Mouse (Mus musculus): ENCODE data around the gene Lyrm7. TPM values are rescaled to one million over a fixed set of nuclear protein-coding genes. Genes with fewer than 3 reads are reported as not detected.

The Lyrm7 gene
- polyA plus RNA-seq, 2 experiments: 8.2 to 10.8 TPM

GRCm38 (mm10) chr11:54871831-54872537 is 11.3 kb upstream of the Lyrm7 start:
- no peaks in the 10 kb centered on the region for H3K9me3 ChIP-seq (ENCODE audit: control insufficient read depth, low read length)
- no peak for TF ChIP-seq POLR2A (IDR thresholded peaks at IDR 0.05; ENCODE audit: borderline replicate concordance, extremely low read depth, insufficient read depth, insufficient read length)
- WGBS: 78% methylated on average over 7 of the region's 7 CpGs
- H3K4me3 ChIP-seq (replicated peaks; ENCODE audit: low read length): no peak overlapping the region
- peaks cover 12% of the 10 kb centered on the region for H3K4me1 ChIP-seq (ENCODE audit: control insufficient read depth, insufficient read depth, low read length)
- H3K27me3 ChIP-seq (ENCODE audit: control insufficient read depth, insufficient read depth, low read length): no peaks in the 10 kb centered on the region
- H3K9ac ChIP-seq (ENCODE audit: low read depth, low read length, severe bottlenecking): no peak overlapping the region
- ATAC-seq (ENCODE audit: low FRiP score, low read depth): no peak
- peaks cover 51% of the 10 kb centered on the region for H3K36me3 ChIP-seq (ENCODE audit: control insufficient read depth, insufficient read depth, low read length)
- H3K27ac ChIP-seq (replicated peaks; ENCODE audit: low read depth, low read length): no peak overlapping the region
- H3K4me2 ChIP-seq (replicated peaks; ENCODE audit: low read depth, low read length, severe bottlenecking): no peak overlapping the region
- DNase-seq (ENCODE audit: low spot score): no peak

DNA sequence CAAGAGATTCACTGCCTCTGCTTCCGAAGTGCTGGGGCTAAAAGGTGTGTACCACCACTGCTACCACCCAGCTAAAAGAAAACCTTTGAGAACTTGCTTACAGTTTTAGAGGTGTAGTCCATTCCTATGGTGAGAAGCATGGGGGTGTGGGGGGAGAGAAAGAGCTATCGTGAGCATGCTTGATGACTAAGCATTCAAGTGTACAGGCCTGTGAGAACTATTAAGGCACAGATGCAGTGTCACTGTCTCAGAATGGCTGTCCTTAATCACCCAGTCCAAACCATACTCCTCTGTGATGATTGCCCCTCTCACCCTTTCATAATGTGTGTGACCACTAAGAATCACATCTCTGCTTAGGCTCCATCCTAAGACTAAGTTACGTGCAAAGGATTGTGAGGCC is 8.6 kb upstream of the Lyrm7 start:
- WGBS: 81% methylated on average over 3 of the region's 3 CpGs
- TF ChIP-seq POLR2A (IDR thresholded peaks at IDR 0.05; ENCODE audit: borderline replicate concordance, extremely low read depth, insufficient read depth, insufficient read length): no peak
- H3K36me3 ChIP-seq (ENCODE audit: control insufficient read depth, insufficient read depth, low read length): peaks cover 49% of the 10 kb centered on the region

DNA sequence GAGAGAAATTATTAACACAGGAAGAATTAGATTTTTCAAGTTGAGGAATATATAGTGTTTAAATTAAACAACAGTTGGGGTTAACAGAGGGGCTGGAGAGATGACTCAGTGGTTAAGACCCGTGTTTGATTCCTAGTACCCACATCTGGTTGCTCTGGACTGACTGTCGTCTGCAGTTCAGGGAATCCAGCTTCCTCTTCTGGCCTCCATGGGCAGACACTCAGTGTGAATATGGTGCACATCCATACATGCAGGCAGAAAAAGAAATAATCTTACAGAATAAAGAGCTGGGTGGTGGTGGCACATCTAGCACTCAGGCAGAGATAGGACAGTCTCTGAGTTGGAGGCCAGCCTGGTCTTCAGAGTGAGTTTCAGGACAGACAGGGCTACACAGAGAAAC is 7.7 kb upstream of the Lyrm7 start:
- H3K4me3 ChIP-seq (replicated peaks; ENCODE audit: low read length): no peak overlapping the region
- H3K27ac ChIP-seq (replicated peaks; ENCODE audit: low read depth, low read length): no peak overlapping the region
- 76% methylated on average over 2 of the region's 2 CpGs for WGBS
- peaks cover 41% of the 10 kb centered on the region for H3K36me3 ChIP-seq (ENCODE audit: control insufficient read depth, insufficient read depth, low read length)
- peaks cover 16% of the 10 kb centered on the region for H3K4me1 ChIP-seq (ENCODE audit: control insufficient read depth, insufficient read depth, low read length)
- ATAC-seq (ENCODE audit: low FRiP score, low read depth): no peak
- no peak overlapping the region for H3K9ac ChIP-seq (ENCODE audit: low read depth, low read length, severe bottlenecking)
- no peak for DNase-seq (ENCODE audit: low spot score)
- H3K9me3 ChIP-seq (ENCODE audit: control insufficient read depth, low read length): no peaks in the 10 kb centered on the region
- H3K4me2 ChIP-seq (replicated peaks; ENCODE audit: low read depth, low read length, severe bottlenecking): no peak overlapping the region
- H3K27me3 ChIP-seq (ENCODE audit: control insufficient read depth, insufficient read depth, low read length): no peaks in the 10 kb centered on the region
- TF ChIP-seq POLR2A (IDR thresholded peaks at IDR 0.05; ENCODE audit: borderline replicate concordance, extremely low read depth, insufficient read depth, insufficient read length): no peak

More for the DNA sequence above, 8.6 kb upstream of the Lyrm7 start:
- Histone ChIP-seq H3K4me3 (replicated peaks; ENCODE audit: low read length) (no peak overlapping the region), H3K4me1 (ENCODE audit: control insufficient read depth, insufficient read depth, low read length) (peaks cover 16% of the 10 kb centered on the region), H3K27me3 (ENCODE audit: control insufficient read depth, insufficient read depth, low read length) (no peaks in the 10 kb centered on the region), H3K9me3 (ENCODE audit: control insufficient read depth, low read length) (no peaks in the 10 kb centered on the region), H3K27ac (replicated peaks; ENCODE audit: low read depth, low read length) (no peak overlapping the region), H3K4me2 (replicated peaks; ENCODE audit: low read depth, low read length, severe bottlenecking) (no peak overlapping the region), H3K9ac (ENCODE audit: low read depth, low read length, severe bottlenecking) (no peak overlapping the region)
- ATAC-seq (ENCODE audit: low FRiP score, low read depth) (no peak), DNase-seq (ENCODE audit: low spot score) (no peak)

- no peak for TF ChIP-seq POLR2A (IDR thresholded peaks at IDR 0.05; ENCODE audit: borderline replicate concordance, extremely low read depth, insufficient read depth, insufficient read length)
- Histone ChIP-seq H3K9ac (ENCODE audit: low read depth, low read length, severe bottlenecking) (no peak overlapping the region), H3K27ac (replicated peaks; ENCODE audit: low read depth, low read length) (no peak overlapping the region), H3K4me3 (replicated peaks; ENCODE audit: low read length) (peak overlapping the region; percentile 92; the same call in 1 of the 2 replicates), H3K4me2 (replicated peaks; ENCODE audit: low read depth, low read length, severe bottlenecking) (peak overlapping the region; percentile 54; the same call in 1 of the 2 replicates), H3K4me1 (ENCODE audit: control insufficient read depth, insufficient read depth, low read length) (peaks cover 16% of the 10 kb centered on the region), H3K9me3 (ENCODE audit: control insufficient read depth, low read length) (no peaks in the 10 kb centered on the region), H3K36me3 (ENCODE audit: control insufficient read depth, insufficient read depth, low read length) (peaks cover 37% of the 10 kb centered on the region), H3K27me3 (ENCODE audit: control insufficient read depth, insufficient read depth, low read length) (no peaks in the 10 kb centered on the region)
- 83% methylated on average over 3 of the region's 3 CpGs for WGBS
- ATAC-seq (ENCODE audit: low FRiP score, low read depth) (no peak), DNase-seq (ENCODE audit: low spot score) (no peak)
These were observed 7.3 kb upstream of the Lyrm7 start for GRCm38 (mm10) chr11:54867903-54868434.

GRCm38 (mm10) chr11:54867049-54867385 is 6.3 kb upstream of the Lyrm7 start:
- H3K27me3 ChIP-seq (ENCODE audit: control insufficient read depth, insufficient read depth, low read length): no peaks in the 10 kb centered on the region
- no peak; the same call in 1 of the 2 replicates for ATAC-seq (ENCODE audit: low FRiP score, low read depth)
- H3K27ac ChIP-seq (replicated peaks; ENCODE audit: low read depth, low read length): peak overlapping the region; percentile 89
- no peaks in the 10 kb centered on the region for H3K9me3 ChIP-seq (ENCODE audit: control insufficient read depth, low read length)
- H3K9ac ChIP-seq (ENCODE audit: low read depth, low read length, severe bottlenecking): peak overlapping the region; percentile 98
- H3K4me3 ChIP-seq (replicated peaks; ENCODE audit: low read length): peak overlapping the region; percentile 92
- 2% methylated on average over 5 of the region's 5 CpGs for WGBS
- no peak for TF ChIP-seq POLR2A (IDR thresholded peaks at IDR 0.05; ENCODE audit: borderline replicate concordance, extremely low read depth, insufficient read depth, insufficient read length)
- peaks cover 16% of the 10 kb centered on the region for H3K4me1 ChIP-seq (ENCODE audit: control insufficient read depth, insufficient read depth, low read length)
- no peak for DNase-seq (ENCODE audit: low spot score)
- peaks cover 27% of the 10 kb centered on the region for H3K36me3 ChIP-seq (ENCODE audit: control insufficient read depth, insufficient read depth, low read length)
- peak overlapping the region; percentile 54 for H3K4me2 ChIP-seq (replicated peaks; ENCODE audit: low read depth, low read length, severe bottlenecking)

Measured in limb, embryonic 14.5 days (tissue).